Mouse (Mus musculus): Measurements from ENCODE around the gene Nup62. TPM values are rescaled to one million over a fixed set of nuclear protein-coding genes. Genes with fewer than 3 reads are reported as not detected.

The Nup62 gene
- polyA plus RNA-seq, 2 experiments from 2014 or later, result 27.3 to 57.8 TPM

- peak; percentile 56 for ATAC-seq
These were observed 33.7 kb downstream of the Nup62 start for GRCm38 (mm10) chr7:44849416-44850111.

DNA sequence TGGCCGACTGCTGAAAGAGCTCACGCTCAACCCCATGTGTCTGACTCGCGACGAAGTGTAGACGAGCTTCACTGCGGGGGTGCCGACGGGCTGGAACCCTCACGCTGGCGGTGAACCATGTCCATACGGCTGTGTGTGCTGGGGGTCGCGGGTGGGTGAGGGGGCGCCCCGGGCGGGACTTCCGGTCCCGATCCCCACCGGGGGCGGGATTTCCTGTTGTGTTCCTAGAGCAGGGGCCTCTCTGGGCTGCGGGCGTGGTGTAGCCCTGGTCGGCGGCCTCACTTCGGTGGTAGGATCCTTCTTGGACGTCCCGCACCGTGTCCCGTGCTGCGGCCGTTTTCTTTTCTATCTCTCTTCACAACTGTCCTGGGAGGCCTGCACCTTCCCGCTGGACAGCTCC lies 34.3 kb downstream of the Nup62 start:
- ATAC-seq, result no peak

GRCm38 (mm10) chr7:44850789-44851624 lies 35.1 kb downstream of the Nup62 start:
- no peak for ATAC-seq

DNA sequence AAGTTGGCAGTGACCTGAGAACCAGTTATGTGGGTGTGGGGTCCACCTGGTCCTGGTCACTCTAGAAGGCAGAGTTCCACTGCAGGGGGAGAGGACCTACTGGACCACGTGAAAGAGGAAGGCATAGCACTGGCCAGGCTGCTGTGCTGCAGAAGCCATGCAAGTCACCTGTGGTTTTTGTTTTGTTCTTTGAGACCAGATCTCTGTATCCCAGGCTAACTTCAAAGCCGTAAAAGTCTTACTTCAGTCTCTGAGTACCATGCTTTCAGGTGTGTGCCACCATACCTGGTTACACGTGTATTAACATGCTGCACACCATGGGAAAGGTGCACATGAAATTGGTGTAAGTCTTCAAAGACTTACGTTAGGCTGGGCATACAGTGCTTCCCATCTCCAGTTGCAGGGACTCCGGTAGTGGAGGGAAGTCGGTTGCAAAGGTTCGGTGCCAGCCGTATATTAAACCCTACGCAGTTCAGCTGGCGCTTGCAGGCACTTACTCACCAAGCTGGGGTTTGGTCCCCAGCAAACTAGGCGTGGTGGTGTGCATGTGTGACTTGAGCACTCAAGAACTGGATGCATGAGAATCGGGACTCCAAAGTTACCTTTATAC lies 35.8 kb downstream of the Nup62 start:
- ATAC-seq, result no peak

- no peak for ATAC-seq
These were observed 36.6 kb downstream of the Nup62 start for GRCm38 (mm10) chr7:44852259-44853027.

DNA sequence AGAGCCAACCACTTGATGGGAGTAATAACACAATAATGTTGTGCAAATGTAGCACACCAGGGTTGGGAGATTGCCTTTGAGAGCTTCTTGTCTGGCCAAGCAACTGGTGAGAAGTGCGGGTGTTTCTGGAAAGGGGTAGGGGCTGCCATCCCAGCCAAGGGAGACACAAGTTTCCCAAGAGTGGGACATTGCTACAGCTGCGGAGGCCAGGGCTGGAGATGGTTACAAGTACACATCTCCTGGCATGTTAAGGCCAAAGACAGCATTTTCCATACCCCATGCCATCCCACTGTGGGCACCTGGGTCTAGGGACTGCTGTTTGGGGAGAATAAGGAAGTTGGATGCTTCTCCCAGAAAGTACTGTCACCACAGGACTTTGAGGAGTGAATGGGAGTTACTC lies 37.2 kb downstream of the Nup62 start:
- no peak for ATAC-seq

GRCm38 (mm10) chr7:44853596-44854355 lies 37.9 kb downstream of the Nup62 start:
- ATAC-seq, result no peak

DNA sequence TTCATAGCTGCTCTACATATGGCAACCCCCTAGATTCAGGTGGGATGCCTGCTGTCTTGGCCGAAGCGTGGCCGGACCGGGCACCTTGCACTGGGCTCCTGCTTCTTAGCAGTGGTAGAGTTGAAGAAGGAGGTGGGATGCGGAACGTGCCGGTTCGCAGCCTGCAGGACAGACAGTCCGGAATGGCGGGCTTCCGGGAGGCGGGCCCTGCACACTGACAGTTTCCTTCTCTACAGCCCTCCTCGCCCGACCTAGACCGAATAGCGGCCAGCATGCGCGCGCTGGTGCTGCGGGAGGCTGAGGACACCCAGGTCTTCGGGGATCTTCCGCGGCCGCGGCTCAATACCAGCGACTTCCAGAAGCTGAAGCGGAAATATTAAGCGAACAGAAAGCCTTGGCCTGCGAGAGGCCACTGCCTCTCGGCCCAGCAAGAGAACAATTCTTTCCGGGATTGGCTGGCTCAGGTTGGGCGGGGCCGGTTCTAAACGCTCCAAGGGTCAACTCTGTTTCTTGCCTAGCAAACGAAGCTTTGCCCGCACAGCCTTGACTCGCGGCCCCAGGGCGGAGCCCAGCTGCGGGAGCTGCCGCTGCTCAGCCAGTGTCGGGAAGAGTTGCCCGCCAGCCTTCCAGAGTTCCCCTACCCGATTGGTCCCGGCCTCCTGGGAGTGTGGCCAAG lies 38.6 kb downstream of the Nup62 start:
- ATAC-seq, result peak; percentile 48

GRCm38 (mm10) chr7:44855036-44855435 lies 39.1 kb downstream of the Nup62 start:
- no peak for ATAC-seq

DNA sequence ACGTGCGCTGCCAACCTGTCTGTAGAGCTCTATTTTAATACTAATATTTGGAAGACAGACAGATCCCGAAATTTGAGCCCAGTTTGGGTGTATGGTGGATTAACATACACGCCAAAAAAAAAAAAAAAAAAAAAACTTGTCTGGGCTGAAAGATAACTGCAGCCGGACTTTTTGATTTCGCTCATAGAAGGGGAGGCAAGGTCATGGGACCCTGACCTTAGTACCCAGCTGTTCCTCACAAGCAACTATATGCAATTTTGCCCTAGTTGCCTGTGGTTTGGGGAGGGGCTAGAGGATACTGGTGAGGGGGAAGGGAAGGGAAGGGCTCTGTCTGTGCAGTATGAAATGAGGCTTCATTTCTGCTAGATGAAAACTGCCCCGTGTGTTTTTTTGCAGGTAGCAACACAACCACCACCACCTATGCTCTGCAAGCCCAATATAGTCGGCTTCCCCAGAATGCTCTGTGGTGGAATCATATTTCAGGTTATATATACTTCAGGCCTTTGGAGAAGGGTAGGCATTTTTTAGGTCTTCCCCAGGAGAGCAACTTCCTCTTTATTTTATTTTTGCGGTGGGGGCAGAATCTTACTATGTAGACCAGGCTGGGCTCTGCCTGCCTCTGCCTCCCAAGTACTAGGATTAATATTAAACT lies 40.5 kb downstream of the Nup62 start:
- no peak for ATAC-seq

DNA sequence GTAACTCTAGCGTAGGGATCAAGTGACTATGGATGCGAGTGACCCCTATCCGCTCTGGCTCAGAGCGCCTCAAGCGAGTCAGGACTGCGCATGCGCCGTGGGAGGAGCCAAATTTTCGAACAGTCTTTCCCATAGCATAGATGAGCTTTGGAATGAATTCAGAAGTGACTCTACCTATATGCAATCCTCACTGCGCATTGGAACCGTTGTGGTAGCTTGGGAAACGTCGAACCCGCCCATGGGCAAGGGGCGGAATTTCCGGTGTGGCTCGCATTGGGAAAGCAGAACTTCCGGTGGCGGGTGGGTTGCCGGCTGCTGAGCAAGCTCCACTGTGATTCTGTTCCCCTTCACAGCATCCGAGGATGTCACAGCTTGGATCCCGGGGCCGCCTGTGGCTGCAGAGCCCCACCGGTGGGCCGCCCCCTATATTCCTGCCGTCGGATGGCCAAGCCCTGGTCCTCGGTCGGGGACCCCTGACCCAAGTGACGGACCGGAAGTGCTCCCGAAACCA lies 41.2 kb downstream of the Nup62 start, which contains the start of gene Pnkp:
Pnkp (plus strand) TSS at position 98 of the 511 bp plus-strand sequence.
- peak; percentile 64 for ATAC-seq

DNA sequence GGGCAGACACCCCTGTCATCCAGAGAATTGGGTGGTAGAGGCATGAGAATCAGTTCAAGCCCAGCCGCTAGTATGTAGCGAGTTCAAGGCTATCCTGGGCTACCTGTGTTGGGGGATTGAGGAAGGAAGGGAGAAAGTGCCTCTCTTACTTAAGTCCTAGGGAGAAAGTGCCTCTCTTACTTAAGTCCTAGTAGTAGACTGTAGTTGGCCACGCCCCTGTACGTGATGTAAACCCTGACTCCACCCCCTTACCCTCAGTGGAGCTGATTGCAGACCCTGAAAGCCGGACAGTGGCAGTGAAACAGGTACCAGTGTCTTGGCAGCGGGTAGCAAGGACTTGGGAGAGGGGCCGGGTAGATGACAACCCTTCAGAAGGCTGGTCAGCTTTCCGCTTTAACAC lies 42.0 kb downstream of the Nup62 start:
- no peak for ATAC-seq

DNA sequence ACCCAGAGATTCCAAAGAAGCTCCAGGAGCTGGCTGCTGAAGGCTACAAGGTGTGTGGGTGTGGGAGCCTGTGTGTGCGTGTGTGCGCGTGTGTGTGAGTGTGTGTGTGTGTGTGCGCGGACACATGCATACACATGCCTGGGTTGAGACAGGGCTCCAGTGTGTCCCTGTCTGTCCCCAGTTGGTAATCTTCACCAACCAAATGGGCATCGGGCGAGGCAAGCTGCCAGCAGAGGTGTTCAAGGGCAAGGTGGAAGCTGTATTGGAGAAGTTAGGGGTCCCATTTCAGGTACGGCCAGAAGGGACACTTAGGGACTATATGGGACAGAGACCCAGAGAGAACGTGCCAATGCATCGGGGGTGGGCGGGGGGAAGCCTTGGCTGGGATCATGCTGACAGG lies 44.0 kb downstream of the Nup62 start:
- ATAC-seq, result no peak

GRCm38 (mm10) chr7:44860576-44861428 lies 44.9 kb downstream of the Nup62 start:
- ATAC-seq, result peak; percentile 36

GRCm38 (mm10) chr7:44861429-44861816 lies 45.5 kb downstream of the Nup62 start:
- no peak for ATAC-seq

DNA sequence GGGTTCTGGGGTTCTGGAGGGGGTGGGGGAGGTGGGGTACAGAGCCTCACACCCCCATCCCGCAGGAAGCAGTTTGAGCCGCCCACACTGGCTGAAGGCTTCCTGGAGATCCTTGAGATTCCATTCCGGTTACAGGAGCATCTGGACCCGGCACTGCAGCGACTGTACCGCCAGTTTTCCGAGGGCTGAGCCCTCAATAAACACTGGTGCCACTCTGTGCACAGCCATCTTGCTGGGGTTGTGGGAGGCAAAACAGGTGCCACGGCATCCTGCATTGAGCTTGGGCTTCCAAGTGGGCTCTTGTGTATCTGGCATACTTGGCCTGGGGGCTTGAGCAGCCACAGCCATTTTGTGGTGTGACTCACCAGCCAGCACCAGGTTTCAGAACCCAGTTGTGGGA lies 46.5 kb downstream of the Nup62 start:
- ATAC-seq, result no peak

GRCm38 (mm10) chr7:44863210-44863609 lies 47.3 kb downstream of the Nup62 start:
- ATAC-seq, result no peak

DNA sequence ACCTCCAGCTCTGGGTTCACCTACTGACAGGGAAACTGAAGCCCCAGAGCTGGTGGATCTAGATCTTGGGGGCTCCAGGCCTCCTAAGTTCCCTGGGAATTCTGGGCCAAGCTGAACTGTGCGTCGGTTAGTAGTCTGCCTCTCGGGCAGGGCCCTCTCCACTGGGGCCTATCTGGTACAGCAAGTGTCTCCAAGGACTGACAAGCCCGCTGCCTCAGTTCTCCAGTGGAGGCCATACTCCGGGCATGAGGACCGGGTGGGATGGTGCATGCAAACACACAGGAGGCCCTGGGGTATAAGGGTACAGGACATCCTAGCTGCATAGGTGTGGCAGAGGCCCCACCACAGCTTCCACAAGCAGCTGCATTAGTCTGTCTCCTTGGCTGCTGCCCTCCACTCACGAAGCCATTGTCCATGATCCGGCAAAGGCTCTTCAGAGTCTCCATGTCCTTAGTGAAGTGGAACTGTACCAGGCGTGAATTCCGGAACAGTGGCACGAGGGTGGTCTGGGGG lies 48.1 kb downstream of the Nup62 start:
- ATAC-seq, result no peak

Measured in CD4-positive, CD25-positive, alpha-beta regulatory T cell, adult 4 months (primary cell).